Mouse (Mus musculus): ENCODE results near the gene Inpp4b.

GRCm38 (mm10) chr8:81494823-81495222 lies 152.5 kb downstream of the Inpp4b start:
- TF ChIP-seq CTCF (IDR thresholded peaks at IDR 0.05; ENCODE audit: insufficient read depth, low read depth, low read length) (no peak), POLR2A (IDR thresholded peaks at IDR 0.05; ENCODE audit: insufficient read depth, low read depth, low read length) (no peak)

Measured in olfactory bulb, adult 2 months (tissue).